Mouse (Mus musculus) adipocyte (in vitro differentiated cells): ENCODE measurements at regions not wholly inside any gene's neighbourhood (a gene's known extent, or its start where the extent isn't known, plus 50 kb on each side); places are given as distances from the start of the nearest gene placed in this dataset.
"Not testable (repeated sequence)": the region's sequence is repeated elsewhere in the genome, so short reads cannot be mapped to it uniquely, and the experiment has no call there.

Experiments used
- DNase-seq: peaks from one replicate; pipeline ENCODE4 v3.0.0-alpha.2; 2016; ENCODE audit warnings: low spot score

GRCm38 (mm10) chr4:4708261-4708660 is 84.9 kb downstream of the Impad1 start:
- DNase-seq: peak; percentile 90

- DNase-seq: no peak
Observed at GRCm38 (mm10) chr4:4699102-4699501, 94.1 kb downstream of the Impad1 start.

DNA sequence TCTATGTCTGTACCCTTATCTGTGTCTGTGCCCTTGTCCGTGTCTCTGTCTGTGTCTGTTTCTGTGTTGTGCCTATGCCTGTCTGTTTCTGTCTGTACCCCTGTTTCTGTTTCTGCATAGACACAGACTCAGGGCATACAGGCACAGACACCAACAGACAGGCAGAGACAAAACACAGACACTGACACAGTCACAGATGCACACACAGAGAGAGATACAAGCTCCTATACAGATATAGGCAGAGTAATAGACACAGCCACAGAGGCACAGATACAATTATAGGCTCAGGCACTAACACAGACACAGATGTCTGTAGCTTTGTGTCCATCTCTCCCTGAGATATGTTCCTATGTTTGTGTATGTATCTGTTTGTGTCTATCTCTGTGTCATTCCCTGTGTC is 97.7 kb downstream of the Impad1 start:
- DNase-seq: no peak

DNA sequence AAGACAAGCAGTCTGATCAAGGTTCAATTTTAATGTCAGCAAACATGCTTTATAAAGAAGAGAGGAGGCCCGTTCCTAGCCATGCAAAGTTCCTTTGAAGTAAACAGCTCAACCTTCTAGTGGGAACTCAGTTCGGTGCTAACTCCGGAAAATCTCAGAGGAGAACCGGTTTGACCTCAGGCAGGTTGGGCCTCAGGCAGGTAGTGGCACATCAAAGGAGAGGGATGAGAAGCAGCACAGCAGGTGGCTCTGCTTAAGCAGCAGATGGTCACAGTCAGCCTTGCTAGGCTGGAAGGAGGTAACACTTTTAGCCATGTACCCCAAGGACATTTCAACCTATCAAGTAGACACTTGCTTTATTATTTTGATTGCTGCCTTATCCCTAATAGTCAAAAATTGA is 106.2 kb downstream of the Impad1 start:
- DNase-seq: no peak

DNA sequence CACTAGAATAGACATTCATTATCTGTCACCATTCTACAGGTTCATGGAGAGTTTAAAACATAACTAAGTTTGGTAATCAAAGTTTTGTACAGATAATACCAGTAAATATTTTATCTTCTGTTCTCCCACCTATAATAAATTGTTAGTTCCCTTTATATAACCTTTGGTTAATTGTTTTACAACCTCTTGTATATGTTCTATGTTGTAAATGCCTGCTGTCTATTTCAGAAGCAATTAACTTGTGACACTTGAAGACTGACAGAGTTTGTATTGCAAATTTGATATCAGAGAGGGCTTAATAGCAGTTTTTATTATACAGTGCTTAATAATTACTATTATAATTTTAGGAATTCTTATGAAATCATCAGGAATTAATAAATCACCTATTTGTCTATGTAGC is 118.5 kb downstream of the Impad1 start:
- no peak for DNase-seq

DNA sequence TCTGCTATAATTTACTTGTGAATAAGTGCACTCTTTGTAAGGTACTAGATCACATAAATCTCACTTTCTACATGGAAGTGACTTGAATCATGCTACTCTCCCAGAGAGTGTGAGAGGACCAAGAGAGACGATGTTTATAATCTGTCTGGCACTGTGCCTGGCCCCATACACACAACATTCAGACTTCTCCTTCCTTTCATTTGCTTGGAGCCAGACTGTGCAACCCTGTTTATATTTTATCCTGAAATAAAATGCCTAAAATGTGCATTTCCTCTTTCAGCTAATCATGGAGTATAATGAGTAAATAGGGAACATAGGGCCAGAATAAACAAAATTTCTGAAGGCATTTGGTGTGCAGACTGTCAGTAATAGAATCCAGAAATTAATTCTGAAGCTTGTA is 142.9 kb downstream of the Impad1 start:
- DNase-seq: no peak

- no peak for DNase-seq
Observed at GRCm38 (mm10) chr4:4645264-4645663, 147.9 kb downstream of the Impad1 start.

DNA sequence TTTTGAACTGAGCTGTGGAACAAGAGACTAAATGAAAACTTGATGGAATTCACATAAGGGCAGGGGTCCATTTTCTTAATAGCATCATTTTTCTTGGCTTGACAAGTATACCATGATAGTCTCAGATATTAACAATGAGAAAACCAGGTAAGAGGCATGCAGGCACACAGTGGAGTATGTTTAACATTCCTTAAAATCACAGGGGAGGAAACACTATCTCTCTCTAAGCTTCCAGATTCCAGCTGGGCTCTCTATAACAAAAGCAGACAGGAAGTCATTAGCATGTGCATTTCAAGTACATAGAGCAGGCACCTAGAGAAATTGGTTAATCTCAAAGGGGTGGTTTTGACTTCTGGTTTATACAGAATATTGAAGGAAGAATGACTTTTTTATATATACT is 156.9 kb downstream of the Impad1 start:
- DNase-seq: no peak

GRCm38 (mm10) chr4:4635856-4636255 is 157.3 kb downstream of the Impad1 start:
- DNase-seq: no peak

DNA sequence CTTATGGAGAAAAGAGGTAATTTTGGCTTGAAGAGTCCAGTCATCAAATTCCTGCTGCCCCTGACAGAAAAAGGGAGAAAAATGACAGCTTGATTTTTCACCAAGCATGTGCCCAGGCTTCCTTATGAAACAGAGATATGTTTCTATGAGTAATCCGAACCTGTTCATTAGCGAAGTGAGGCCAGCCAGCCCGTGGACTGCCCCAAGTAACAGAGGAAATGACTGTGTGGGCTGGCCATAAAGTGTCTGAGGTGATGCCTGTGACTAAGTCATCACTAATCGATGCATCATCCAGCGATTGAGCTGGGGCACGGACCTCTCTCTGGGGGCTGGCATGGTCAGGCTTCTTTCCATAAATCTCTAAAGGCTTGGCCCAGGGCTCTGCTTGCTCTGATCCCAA is 157.8 kb downstream of the Impad1 start:
- DNase-seq: no peak

DNA sequence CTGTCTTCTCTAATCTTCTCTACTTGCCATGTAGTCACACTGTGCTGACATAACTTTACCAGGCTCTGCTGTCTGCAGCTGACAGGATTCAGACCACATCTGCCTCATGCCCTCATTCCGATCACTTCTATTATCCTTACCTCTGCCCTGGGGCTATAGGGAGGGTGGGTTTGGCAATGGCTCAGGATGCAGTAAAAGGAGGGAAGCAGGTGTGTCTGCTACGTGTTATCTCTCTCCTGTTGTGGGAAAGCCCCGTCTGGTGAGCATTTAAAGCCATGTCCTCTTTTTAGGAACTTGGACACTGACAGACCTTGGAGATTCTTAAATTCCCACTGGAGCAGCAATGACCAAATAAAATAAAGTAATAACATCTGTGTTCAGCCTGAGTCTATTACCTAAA is 158.5 kb downstream of the Impad1 start:
- DNase-seq: no peak

- DNase-seq: no peak
Observed at GRCm38 (mm10) chr4:4630750-4631149, 162.4 kb downstream of the Impad1 start.

DNA sequence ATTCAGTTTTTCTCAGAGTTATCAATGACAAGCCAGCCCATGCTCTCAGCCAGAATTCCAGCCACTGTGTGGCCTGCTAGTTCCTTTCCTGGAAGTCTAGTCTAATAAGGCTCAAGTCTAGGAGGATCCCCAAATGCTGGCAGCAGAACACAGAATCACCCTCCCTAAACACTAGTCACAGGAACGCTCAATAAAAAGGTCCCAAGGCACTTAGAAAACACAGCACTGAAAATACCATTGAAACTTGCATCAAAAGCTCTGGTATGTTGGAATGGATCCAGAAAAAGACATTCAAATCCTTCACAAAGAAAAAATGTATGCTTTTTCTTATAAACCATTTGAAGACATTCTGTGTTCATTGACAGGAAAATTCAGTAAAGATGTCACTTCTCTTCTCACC is 163.9 kb downstream of the Impad1 start:
- no peak for DNase-seq

- DNase-seq: no peak
Observed at GRCm38 (mm10) chr4:4623840-4624239, 169.3 kb downstream of the Impad1 start.

GRCm38 (mm10) chr4:4620135-4620534 is 173.0 kb downstream of the Impad1 start:
- DNase-seq: not testable (repeated sequence)

DNA sequence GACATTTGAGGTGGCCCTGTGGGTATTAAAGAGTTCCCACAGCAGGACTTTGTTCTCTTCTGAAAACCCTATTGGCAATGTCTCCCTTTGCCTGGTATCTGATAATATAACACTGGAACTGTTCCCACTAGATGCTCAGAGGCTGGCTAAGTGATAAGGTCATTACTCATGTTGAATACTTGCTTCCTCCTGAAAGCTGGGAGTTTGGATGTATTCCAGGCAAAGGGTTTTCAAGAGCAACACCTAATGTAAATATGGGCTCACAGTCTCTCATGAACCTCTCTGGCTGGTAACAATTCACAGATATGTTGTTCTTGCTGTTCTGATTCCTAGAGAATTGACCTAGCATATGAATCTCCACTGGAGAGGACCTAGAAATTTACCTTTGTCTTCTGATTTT is 178.6 kb downstream of the Impad1 start:
- no peak for DNase-seq
